Mouse (Mus musculus) spleen, adult 2 months (tissue): ENCODE results near the gene Btd.

Experiments used
- CTCF ChIP-seq: fragments of 200-500 bp; IDR thresholded peaks from 2 replicates; pipeline ENCODE4 v1.5.1; 2011; ENCODE audit warnings: mild to moderate bottlenecking, inconsistent platforms; ENCODE audit not compliant: insufficient read depth, insufficient read length, insufficient replicate concordance; ENCODE audit errors: extremely low read depth
- POLR2A ChIP-seq: fragments of 200-500 bp; IDR thresholded peaks from 2 replicates; pipeline ENCODE4 v1.6.1; 2011; ENCODE audit warnings: low read depth, low read length, inconsistent platforms

DNA sequence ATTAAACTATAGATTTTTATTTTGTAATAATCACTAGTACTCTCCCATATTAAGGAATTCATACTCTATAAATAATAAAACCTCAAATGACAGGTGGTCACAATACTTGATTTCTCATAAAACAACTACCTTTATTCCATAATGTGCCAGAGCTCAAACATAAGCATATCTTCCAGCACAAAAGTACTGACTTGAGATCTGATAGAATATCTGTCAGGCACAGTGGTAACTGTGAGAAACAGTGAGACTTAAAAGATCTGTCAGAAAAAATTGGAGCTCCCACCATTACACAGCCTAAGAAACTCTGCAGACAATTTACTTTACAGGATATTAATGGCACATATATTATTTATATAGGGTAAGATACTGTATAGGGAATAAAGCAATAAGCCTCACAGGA lies 74.8 kb downstream of the Btd start:
- TF ChIP-seq CTCF (no peak), POLR2A (no peak)
